Mouse (Mus musculus): ENCODE data around the gene Fgf8.

The Fgf8 gene

DNA sequence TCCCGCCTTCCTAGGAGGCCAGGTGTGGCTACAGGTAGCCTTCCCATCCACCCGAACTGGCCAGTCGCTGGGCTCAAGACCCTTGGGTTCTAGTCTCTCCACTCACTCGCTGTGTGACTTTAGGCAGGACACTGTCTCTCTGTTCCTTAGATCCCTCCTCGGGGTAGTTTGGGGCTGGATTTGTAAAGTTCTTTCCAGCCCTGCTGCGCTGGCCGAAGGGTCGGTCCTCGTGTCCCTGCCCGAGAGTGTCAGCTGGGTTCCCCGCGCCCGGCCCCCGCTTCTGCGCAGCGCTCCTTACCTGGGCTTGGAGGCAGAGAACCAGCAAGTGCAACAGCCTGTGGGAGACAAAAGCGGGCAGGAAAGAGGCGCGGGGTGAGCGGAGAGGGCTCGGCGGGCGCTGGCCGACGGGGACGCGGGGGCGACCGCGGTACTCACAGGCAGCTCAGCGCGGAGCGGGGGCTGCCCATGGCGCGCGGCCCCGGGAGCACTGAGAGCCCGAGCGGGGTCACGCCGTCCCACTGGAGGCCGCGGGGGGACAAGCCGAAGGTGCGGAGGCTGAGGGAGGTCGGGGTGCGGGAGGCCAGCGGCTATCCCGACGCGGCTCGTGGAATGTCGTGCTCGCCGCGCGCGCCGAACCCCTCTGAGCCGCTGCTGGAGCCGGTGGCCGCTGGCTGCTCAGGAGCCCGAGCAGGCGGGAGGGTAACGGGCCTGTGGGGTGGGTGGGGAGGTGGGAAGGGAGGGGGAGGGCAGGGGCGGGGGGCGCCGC lies at the start of gene Fgf8:
Gene Fgf8, minus strand, starts transcription at position 698 of the 766 bp plus-strand sequence.
- in situ Hi-C loops (cut with MboI, MseI) = loop anchor here (10.0 kb wide), 1 partner anchor 528 kb away; no protein-coding TSS in a partner anchor

DNA sequence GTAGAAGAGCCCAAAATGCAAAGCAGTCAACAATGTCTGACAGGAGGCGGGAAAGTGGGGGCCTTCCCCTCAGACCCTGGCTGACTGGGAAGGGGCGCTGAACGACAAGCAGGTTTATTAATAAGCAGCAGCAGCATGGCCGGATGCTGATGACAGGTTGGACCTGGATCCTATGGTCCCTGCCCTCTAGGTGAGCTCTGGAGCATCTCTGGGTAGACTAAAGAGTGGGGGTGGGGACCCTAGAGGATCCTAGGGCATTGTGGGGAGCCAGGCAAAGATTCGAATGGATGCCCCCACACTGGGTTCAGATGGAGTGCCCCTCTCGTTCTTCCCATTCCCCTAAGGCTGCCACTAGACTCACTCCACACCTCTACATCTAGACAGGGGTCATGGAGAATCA lies 49.7 kb upstream of the Fgf8 start:
- in situ Hi-C loops (cut with MboI, MseI) = no loop called here

DNA sequence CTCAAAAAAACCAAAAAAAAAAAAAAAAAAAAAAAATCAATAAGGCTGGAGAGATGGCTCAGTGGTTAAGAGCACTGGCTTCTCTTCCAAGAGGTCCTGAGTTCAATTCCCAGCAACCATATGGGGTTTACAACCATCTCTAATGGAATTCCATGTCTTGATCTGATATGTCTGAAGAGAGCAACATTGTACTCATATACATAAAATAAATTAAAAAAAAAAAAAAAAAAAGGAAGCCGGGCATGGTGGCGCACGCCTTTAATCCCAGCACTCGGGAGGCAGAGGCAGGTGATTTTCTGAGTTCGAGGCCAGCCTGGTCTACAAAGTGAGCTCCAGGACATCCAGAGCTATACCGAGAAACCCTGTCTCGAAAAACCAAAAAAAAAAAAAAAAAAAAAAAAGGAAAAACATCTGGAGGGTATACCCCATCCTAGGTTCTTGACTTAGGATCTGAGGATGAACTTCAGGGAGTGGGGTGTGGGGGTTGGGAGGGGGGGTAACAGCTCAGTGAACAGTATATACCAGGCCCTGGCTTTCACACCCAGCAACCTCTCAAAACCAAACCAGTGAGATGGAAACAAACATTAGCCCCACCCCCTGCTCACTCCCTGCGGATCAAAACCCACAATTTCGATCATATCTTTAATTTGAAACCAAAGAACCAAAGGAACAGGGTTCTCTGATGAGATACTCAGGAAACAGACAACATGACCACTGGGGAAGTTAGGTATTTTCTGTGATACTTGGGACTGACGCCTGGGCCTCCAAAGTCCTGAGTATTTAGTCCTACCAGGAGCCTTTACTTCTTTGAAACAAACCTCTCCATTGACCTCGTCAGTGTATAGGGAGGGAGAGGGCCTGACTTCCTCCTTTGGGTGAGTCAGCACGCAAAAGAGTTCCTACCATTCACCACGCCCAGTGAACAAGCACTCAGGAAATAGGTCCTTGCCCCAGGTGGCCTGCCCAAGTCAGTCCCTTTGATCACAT lies 47.5 kb upstream of the Fgf8 start:
- in situ Hi-C loops (cut with MboI, MseI) = loop anchor here (5.0 kb wide), 1 partner anchor 207 kb away; the partner anchor contains the start of gene Armh3

DNA sequence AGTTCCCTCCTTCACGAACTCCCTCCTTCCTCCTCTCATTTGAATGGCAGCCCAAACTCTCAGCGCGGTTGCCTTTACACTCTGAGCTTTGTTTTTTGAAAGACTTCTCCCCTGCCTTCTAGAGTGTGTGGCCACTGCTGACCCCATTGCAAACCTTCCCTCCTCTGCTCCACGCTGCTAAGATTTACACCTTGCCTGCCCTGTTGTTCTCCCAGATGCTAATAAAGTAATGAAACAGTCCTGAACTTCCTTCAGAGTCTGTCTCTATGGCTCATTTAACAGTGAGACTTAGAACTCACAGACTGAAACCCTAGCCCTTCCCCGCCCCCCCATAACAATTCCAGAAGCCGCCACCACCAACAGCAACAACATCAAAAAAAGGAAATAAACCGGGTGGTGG lies 46.6 kb upstream of the Fgf8 start:
- in situ Hi-C loops (cut with MboI, MseI) = loop anchor here (5.0 kb wide), 1 partner anchor 208 kb away; the partner anchor contains the start of gene Armh3

- in situ Hi-C loops (cut with MboI, MseI) = loop anchor here (5.0 kb wide), 1 partner anchor 209 kb away; the partner anchor contains the start of gene Armh3
These were observed 45.6 kb upstream of the Fgf8 start for GRCm38 (mm10) chr19:45788337-45788736.

DNA sequence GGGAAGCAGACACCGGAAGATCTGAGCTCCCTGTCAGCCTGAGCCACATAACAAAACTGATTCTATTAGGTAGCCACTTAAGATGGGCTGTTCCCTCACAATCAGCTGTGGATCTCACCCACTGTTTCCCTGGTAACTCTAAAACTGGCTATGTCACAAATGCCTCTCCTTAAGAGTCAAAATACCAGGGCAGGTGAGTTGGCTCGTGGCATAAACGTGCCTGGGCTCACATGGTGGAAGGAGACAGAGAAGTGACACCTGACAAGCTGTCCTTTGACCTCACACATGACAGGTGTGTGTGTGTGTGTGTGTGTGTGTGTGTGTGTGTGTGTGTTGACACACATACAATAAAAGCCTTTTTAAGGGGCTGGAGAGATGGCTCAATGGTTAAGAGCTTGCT lies 44.7 kb upstream of the Fgf8 start:
- in situ Hi-C loops (cut with MboI, MseI) = loop anchor here (5.0 kb wide), 1 partner anchor 210 kb away; the partner anchor contains the start of gene Armh3

DNA sequence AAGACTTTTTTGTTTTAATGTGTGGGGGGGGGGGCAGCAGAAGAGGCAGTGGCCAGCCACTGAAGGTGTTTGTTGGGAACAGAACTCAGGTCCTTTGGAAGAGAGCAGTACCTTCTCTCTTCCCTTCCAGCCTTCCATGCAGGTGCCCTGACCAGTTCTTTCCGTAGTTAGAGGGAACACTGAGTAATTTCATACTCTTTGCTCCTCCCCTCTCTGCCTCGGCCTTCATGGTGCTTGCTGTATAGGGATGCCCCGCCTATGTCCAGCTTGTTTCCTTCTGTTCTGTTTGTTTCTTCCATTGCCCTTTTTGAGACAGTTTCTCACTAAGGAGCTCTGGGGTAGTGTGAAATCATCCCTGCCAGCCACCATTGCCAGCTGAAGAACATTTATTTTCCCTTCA lies 42.8 kb upstream of the Fgf8 start:
- in situ Hi-C loops (cut with MboI, MseI) = loop anchor here (5.0 kb wide), 1 partner anchor 212 kb away; the partner anchor contains the start of gene Armh3

- in situ Hi-C loops (cut with MboI, MseI) = no loop called here
These were observed 41.3 kb upstream of the Fgf8 start for GRCm38 (mm10) chr19:45783933-45784576.

GRCm38 (mm10) chr19:45783181-45783932 lies 40.6 kb upstream of the Fgf8 start, which contains the start of gene Mgea5:
TSS of gene Mgea5 (minus strand) at chr19:45783837.
- in situ Hi-C loops (cut with MboI, MseI) = no loop called here

DNA sequence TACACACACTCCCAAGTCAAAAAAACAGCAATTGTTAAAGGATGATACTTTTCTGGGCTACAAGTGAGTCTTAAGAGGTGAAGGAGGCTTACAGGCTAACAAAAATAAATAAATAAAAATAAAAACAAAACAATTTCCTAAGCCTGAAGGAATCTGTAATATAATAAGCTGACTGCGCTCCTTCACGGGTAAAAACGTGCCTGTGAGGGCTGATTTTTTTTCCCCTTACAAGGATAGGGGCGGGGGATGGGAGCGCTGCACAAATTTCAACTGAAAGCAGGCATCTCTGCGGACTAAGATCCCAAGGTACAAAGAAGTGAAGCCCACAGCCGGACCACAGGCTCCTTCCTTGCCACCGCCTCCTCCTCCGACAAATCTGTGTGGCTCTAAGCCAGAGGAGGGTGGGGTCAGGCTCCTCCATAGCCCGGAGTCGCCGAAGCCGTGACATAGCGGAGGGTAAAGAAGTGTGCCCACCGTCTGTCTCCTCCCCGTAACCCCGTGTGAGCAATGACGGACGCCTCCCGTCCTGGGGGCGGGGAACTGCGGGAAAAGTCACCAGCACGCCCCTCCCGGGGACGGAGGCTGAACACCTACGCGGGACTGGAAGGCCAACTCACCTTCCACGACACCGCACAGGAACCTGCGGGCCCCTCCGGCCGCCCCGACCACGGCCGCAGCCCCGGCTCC lies 39.7 kb upstream of the Fgf8 start:
- in situ Hi-C loops (cut with MboI, MseI) = no loop called here

DNA sequence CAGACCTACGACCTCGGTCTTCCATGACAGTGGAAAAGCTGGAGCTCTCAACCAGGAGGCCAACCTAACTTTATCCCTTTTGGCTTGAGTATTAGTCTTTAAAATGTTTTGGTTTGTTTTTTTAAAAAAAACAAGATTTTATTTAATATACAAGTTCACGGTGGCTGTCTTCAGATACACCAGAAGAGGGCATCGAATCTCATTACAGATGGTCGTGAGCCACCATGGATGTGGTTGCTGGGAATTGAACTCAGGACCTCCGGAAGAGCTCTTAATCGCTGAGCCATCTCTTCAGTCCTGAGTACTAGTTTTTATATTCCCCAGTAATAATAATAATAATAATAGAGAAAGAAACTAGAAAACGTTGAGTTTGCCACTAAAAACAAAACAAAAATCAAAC lies 39.0 kb upstream of the Fgf8 start:
- in situ Hi-C loops (cut with MboI, MseI) = no loop called here

- in situ Hi-C loops (cut with MboI, MseI) = no loop called here
These were observed 37.7 kb upstream of the Fgf8 start for GRCm38 (mm10) chr19:45780350-45780915.

DNA sequence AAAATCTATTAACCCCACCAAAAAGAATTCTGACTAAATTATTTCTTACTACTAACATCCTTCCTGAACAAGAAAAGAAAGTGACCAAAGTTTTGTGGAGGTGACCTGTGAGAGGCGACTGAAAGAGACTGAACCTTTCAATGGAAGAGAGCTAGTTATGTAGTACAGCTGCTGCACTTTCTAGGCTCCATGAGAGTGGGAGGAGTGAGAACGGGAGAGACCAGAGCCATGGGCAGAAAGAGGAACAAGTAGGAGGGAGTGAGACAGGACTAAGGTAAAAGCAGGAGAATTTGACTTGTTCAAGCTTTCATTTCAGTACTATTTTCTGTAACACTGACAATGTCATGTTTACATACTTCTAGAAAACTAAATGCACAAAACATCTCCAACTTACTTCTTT lies 32.8 kb upstream of the Fgf8 start:
- in situ Hi-C loops (cut with MboI, MseI) = no loop called here

DNA sequence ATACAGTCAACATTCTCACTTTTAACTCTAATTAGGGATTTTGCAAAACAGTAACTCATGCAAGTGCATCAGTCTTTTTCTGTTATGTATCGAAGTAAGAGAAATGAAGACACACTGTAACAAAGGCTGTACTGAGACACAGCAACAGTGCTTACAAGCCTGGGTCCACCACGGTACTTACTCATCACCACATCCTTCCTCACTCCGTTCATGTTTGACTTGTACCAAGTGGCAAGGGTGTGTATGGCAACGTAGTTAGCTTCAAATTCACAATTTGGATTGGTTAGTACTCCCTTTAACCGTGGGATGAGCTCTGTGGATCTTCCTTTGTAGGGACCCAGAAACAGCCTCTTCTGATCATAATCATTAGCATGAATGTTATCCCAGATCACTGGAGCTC lies 28.8 kb upstream of the Fgf8 start:
- in situ Hi-C loops (cut with MboI, MseI) = no loop called here

GRCm38 (mm10) chr19:45760810-45761209 lies 18.1 kb upstream of the Fgf8 start:
- in situ Hi-C loops (cut with MboI, MseI) = no loop called here

GRCm38 (mm10) chr19:45758671-45759070 lies 16.0 kb upstream of the Fgf8 start:
- in situ Hi-C loops (cut with MboI, MseI) = no loop called here

DNA sequence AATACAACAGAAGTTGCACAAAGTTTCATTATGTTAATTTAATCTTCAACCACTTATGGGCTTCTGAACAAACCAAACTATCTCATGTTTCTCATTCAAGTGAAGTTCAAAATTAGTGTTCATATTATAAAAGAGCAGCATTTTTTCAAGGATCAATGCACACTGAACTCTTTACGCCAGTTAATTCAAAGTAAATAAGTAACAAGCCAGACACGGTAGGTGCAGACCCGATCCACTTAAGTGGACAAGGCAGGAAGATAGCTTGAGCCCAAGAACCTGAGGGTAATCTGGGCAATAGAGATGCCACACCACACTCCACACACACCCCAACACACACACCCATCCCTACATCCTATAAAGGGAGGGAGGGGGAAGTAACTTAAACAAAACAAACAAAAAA lies 10.8 kb upstream of the Fgf8 start:
- in situ Hi-C loops (cut with MboI, MseI) = no loop called here

- in situ Hi-C loops (cut with MboI, MseI) = no loop called here
These were observed 9.2 kb upstream of the Fgf8 start for GRCm38 (mm10) chr19:45751881-45752280.

- in situ Hi-C loops (cut with MboI, MseI) = loop anchor here (5.0 to 10.0 kb wide), 2 partner anchors 177 to 535 kb away; no protein-coding TSS in a partner anchor
These were observed 6.7 kb upstream of the Fgf8 start, which contains the start of gene Npm3 for GRCm38 (mm10) chr19:45749243-45750043. TSS of gene Npm3 (minus strand) at chr19:45749591.
